Mouse (Mus musculus) frontal cortex, adult 2 months (tissue): Measurements from ENCODE around the gene Gp5. TPM values are rescaled to one million over a fixed set of nuclear protein-coding genes. Genes with fewer than 3 reads are reported as not detected.
A peak's percentile ranks its signal among the peaks of the same experiment; 100 is the strongest.
"Not testable (repeated sequence)": the region's sequence is repeated elsewhere in the genome, so short reads cannot be mapped to it uniquely, and the experiment has no call there.

Source experiments
- DNase-seq, 2 experiments: peaks; one replicate each; pipeline ENCODE4 v3.0.0; 2022; ENCODE audit warnings: low spot score in 1 of 2; ENCODE audit errors: extremely low spot score in 1 of 2
- polyA plus RNA-seq: library from polyadenylated mRNA; depleted of rRNA; stranded (reverse); fragments of >200 nt; gene quantifications from 2 replicates; pipeline ENCODE4 v1.2.3, GENCODE M21; 2012; rRNA removed

The Gp5 gene
- polyA plus RNA-seq: 0.57 and 0.90 TPM in 2 replicates

- DNase-seq: no peak
Observed at GRCm38 (mm10) chr16:30310647-30311046, at the start of gene Gp5. Gene Gp5 (minus strand): TSS chr16:30310779.

GRCm38 (mm10) chr16:30353489-30353888, 42.9 kb upstream of the Gp5 start:
- DNase-seq: not testable (repeated sequence)

DNA sequence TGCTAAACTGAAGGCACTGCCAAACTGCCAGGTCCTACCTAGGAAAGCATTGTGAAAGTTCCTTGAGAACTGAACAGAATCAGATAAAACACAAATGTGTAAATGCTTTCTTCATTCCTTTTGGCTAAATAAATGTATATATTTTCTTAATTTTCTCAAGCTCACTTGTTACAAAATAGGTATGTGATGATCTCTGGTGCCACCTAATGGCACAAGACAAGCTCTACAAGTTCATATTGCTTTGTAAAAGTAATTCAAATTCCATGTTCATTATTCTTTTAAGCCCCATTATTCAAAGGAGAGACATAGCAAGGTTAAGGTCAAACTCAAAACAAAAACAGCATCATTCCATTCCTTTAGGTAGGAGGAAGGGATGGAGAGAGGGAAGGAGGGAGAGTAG, 3.7 kb upstream of the Gp5 start:
- DNase-seq: peak in 1 of 2 experiments; percentile 48

DNA sequence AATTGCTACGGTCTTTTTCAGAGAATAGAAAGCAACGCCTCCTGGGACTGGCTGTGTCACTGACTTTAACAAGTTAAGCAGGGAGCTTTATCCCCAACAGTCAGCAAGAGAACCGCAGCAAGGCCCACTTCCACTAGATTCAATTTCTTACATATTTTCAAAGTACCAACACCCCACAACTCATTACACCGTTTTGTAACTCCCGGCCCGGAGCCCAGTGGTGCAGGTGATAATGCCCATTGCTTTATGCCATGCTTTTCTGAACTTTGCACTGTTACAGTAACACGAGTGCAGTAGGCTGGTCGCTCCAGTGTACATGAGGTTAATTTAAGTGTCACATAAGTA, 436 bp downstream of the Gp5 start:
- no peak for DNase-seq

GRCm38 (mm10) chr16:30309395-30310170, 996 bp downstream of the Gp5 start:
- peak in 1 of 2 experiments; percentile 22 for DNase-seq

DNA sequence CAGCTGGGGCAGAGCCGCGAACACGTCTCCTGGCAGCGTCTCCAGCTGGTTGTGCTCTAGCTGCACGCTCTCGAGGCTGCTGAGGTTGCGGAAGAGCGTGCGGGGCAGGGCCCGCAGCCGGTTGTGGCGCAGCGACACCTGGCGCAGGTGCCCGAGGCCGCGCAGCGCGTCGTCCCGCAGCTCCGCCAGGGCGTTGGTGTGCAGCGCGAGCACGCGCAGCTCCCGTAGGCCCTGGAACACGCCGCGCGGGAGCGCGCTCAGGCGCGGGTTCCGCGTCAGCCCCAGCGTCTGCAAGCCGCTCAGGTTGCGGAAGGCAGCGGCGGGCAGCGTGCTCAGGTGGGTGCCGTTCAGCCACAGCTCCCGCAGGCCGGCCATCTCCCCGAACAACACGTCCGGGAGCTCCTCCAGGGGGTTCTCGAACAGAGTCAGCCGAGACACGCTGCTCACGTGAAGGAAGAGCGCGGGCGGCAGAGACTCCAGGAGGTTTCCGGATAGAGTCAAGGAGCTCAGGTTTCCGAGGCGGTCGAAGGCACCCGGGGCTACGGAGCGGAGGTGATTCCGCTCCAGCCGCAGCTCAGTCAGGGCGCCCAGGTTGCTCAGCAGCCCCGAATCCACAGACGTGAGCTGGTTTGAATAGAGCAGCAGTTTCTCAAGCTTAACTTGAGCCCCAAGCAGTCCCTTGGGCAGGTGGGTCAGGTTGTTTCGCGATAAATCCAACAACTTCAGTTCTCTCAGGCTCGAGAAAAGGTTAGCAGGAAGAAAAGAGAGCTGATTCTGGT, 1.8 kb downstream of the Gp5 start:
- DNase-seq: peak; percentile 24 to 72

DNA sequence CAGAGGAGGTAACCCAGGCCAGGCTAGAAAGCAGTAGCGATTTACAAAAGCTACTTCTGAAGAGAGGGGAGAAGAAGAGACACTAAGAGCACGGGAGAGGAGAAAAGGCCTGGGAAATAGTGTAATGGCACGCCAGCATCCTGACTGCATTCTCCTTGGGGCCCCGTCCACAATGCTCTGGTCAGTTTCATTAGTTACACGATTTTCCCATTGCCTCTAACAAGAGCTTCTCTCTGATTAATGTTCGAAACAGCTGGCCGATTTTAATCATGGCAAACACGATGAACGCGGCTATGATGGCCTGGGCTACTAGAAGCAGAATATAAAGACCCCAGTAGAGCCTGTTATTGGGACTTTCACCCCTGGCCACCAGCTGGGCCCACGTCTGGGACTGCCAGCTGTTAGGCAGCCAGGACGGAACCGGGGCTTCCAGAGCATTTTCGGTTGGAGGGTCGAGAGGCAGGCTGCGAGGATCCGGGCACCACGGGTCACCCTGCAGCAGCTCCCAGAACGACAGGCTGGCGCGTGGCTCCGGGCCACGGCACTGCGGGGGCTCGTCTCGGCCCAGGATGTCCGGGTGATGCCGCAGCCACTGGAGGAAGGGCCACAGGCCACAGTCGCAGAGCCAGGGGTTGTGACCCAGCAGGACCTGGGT, 2.5 kb downstream of the Gp5 start:
- DNase-seq: no peak

DNA sequence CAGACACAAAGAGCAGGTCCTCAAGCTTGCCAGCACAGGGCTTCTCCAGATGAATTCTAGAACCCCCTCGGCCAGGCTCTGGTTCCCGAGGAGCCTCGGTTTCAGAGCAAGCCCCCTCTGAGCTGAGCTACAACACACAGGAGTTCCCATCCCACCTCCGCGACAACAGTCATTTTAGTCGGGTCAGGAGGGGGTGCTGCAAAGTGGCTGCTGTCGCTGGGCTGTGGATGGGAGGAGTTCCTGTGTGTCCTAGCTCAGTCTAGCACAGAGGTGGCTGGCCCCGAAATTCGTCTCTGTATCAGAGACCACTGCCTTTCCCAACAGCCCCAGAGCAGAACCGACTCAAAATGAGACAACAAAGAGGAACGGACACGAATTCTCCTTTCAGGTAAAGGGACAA, 3.3 kb downstream of the Gp5 start:
- no peak for DNase-seq

- DNase-seq: no peak
Observed at GRCm38 (mm10) chr16:30306102-30306501, 4.5 kb downstream of the Gp5 start.

- DNase-seq: no peak
Observed at GRCm38 (mm10) chr16:30304236-30304635, 6.3 kb downstream of the Gp5 start.

DNA sequence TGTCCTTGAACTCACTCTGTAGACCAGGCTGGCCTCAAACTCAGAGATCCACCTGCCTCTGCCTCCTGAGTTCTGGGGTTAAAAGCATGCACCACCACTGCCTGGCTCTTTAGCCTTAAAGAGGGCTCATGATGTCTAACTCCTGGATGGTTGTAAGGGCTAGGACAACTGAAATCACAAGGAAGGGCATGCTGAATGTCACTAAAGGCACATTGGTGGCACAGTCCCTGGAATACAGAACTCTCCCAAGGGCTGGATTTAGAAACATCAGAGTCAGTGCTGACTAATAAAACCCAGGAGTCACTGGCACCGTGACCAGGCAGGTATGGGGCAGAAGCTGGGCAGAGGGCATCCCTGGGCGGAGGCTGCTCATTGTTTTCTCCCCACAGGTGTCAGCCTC, 7.2 kb downstream of the Gp5 start:
- no peak for DNase-seq

- no peak for DNase-seq
Observed at GRCm38 (mm10) chr16:30302686-30303085, 7.9 kb downstream of the Gp5 start.

GRCm38 (mm10) chr16:30299711-30300277, 10.8 kb downstream of the Gp5 start:
- DNase-seq: no peak

DNA sequence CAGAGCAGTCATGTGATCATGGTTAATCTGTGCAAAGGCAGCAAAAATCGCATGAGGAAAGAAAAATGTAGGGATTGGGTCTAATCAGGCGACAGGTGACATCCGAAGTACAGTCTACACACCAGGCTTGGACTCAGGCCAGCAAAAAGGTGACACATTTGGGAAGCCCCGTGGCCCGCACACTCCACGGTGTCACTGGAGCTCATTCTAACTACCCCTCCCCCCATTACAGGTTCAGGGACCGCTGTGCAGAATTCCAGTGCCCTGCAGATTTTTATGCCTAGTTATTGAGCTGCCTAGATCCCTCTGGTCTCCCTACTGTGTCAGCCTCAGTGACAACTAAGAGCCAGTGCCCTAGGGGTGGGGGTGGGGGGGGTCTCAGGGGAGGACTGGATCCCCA, 13.1 kb downstream of the Gp5 start:
- no peak for DNase-seq

- no peak for DNase-seq
Observed at GRCm38 (mm10) chr16:30296601-30297275, 13.8 kb downstream of the Gp5 start.

- no peak for DNase-seq
Observed at GRCm38 (mm10) chr16:30295106-30295505, 15.5 kb downstream of the Gp5 start.

DNA sequence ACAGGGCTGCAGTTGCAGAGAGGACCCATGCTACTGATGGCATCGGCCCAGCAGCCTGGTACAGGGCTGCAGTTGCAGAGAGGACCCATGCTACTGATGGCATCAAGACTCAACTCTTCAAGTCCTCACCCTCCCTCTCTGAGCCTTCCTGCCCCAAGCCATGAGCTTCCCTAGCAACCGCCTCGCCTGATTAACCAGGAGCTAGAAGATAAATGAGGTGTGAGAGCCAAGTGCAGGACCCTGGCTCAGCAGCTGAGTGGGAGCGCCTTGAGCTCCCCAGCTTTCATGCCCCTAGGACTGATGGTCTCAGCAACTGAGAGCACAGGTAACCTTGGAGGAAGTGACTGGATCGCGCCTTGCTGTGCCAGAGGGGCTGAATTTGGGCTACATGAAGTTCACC, 20.1 kb downstream of the Gp5 start:
- DNase-seq: no peak

GRCm38 (mm10) chr16:30285701-30286100, 24.9 kb downstream of the Gp5 start:
- DNase-seq: no peak

DNA sequence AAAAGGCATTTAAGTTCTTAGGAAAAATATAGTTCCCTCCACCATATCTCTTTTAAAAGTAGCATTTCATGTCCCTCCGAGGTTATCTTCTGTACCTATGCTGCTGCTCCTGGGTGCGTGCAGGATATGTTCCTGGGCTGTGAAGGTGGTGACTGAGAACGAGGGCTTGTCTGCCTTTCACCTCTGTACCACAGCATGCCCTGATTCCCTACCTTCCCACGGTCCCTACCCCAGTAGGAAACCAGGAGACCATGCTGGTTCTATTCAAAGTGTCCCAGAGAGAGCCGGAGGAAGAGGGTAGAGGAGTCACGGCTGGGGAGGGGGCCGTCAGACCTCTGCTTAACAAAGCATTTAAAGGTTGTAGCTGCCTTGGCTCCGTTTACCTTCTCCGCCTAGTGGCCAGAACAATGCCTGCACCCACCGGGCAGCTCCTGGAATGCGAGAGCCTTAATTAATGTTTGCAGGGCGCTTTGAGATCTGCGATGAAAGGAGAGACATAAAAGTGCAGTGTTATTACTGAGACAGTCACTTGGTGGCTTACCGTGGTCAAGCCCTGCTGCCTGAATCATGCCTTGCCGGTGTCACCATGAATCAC, 26.7 kb downstream of the Gp5 start:
- DNase-seq: no peak

DNA sequence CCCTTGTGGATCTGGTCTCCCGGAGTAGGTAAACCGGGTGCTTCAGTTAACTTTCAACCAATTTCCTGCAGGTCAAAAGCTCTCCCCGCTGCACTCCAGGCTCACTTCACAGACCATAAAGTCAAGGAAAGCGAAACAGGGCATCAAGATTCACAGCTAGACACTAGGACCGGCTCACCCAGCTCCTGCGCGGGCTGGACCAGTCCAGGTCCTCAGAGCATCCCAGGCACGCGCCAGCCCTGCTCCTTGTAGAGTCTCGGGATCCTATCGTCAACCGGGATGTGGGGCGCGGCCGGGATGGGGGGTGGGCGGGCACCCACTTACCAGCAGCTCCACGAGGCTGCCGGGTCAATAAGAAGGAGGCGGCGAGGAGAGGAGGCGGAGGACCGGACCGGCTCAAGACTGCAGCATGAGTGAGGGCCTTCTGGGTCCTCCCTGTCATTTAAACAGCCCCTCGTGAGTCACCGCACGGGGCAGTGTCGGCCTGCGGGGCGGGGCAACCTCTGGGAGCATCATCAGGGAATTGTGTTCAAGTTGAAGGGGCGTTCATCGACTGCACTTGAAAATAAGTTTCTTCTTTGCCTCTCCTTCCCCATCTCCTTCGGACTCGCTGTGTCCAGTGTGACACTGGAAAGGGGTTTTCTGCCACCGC, 27.6 kb downstream of the Gp5 start, which contains the start of gene Lrrc15:
Gene Lrrc15 (minus strand): TSS at position 413 of the 652 bp plus-strand sequence.
- no peak for DNase-seq
